Mouse (Mus musculus) embryonic facial prominence, embryonic 12.5 days (tissue): Measurements from ENCODE around the gene Wbp2nl. TPM values are rescaled to one million over a fixed set of nuclear protein-coding genes. Genes with fewer than 3 reads are reported as not detected.
A peak's percentile ranks its signal among the peaks of the same experiment; 100 is the strongest.

Source experiments
- ATAC-seq: fragments of 200-750 bp; cut with Nextera tagmentation; 2 replicates; pipeline ENCODE4 v1.8.0; 2017; ENCODE audit not compliant: insufficient number of reproducible peaks, insufficient read depth, low FRiP score, low TSS enrichment
- H3K27ac ChIP-seq: fragments of 300-500 bp; sonication (generic); 2 replicates; pipeline ENCODE4 v1.5.1; 2016; ENCODE audit warnings: mild to moderate bottlenecking
- H3K27me3 ChIP-seq: fragments of 300-500 bp; sonication (generic); 2 replicates; pipeline ENCODE4 v1.6.1; 2016; ENCODE audit warnings: mild to moderate bottlenecking, moderate library complexity
- H3K36me3 ChIP-seq: fragments of 300-500 bp; sonication (generic); 2 replicates; pipeline ENCODE4 v1.6.1; 2016; ENCODE audit warnings: mild to moderate bottlenecking
- H3K4me1 ChIP-seq: fragments of 300-500 bp; sonication (generic); 2 replicates; pipeline ENCODE4 v1.6.1; 2016
- H3K4me2 ChIP-seq: fragments of 300-500 bp; sonication (generic); replicated peaks from 2 replicates; pipeline ENCODE4 v1.6.1; 2016; ENCODE audit warnings: mild to moderate bottlenecking, moderate library complexity
- H3K4me3 ChIP-seq: fragments of 300-500 bp; sonication (generic); 2 replicates; pipeline ENCODE4 v1.5.1; 2016; ENCODE audit warnings: mild to moderate bottlenecking
- H3K9ac ChIP-seq: fragments of 300-500 bp; sonication (generic); 2 replicates; pipeline ENCODE4 v1.6.1; 2016; ENCODE audit warnings: mild to moderate bottlenecking, moderate library complexity
- H3K9me3 ChIP-seq: fragments of 300-500 bp; sonication (generic); 2 replicates; pipeline ENCODE4 v1.6.1; 2016; ENCODE audit warnings: mild to moderate bottlenecking, moderate library complexity
- WGBS: fragments of 180-500 bp; shearing (Covaris S2); methylation state at CpG from one replicate; pipeline ENCODE4 v1.1.7; 2016; 5-methylcytosine and 5-hydroxymethylcytosine counted together
- polyA plus RNA-seq: library from polyadenylated mRNA; unstranded; fragments of >200 nt; fragmentation: Nextera tagmentation; extraction: Ambion mirVana; gene quantifications from 2 replicates; pipeline ENCODE4 v1.2.1, GENCODE M21; 2016

Gene Wbp2nl
- polyA plus RNA-seq, 1 experiment from 2014 or later: 0.12 TPM

GRCm38 (mm10) chr15:82322195-82322594 is 23.4 kb downstream of the Wbp2nl start:
- Histone ChIP-seq H3K9me3 (no peaks in the 10 kb centered on the region), H3K4me2 (no peak overlapping the region), H3K27ac (no peak overlapping the region), H3K4me3 (no peak overlapping the region), H3K4me1 (0 out of 2 replicates have a peak, but pooled peaks cover 6% of the 10 kb centered on the region), H3K9ac (no peak overlapping the region), H3K27me3 (no peaks in the 10 kb centered on the region), H3K36me3 (no peaks in the 10 kb centered on the region)
- WGBS: 65% methylated on average over 8 of the region's 8 CpGs
- ATAC-seq: no peak

DNA sequence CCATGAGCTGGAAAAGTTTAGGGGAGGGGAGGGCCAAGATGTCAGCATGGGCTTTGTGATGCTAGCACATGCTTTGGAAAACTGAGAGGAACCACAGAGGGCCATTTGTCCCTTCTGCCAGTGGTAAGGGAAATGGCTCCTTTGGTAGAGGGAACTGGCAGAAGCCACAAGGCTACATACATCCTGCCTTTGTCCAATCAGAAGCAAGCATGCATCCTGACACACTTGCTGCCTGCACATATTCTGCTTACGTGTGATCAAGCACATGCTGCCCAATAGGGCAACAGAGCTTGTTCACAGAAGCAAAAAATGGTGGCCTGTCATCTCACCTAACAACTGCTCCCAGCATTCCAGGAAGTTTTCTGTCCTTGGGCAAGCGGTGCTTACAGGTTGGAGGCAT is 26.6 kb downstream of the Wbp2nl start:
- Histone ChIP-seq H3K4me3 (no peak overlapping the region), H3K4me2 (no peak overlapping the region), H3K27ac (no peak overlapping the region), H3K36me3 (peaks cover 8% of the 10 kb centered on the region; the same call in 1 of the 2 replicates), H3K27me3 (no peaks in the 10 kb centered on the region), H3K9ac (no peak overlapping the region), H3K4me1 (0 out of 2 replicates have a peak, but pooled peaks cover 6% of the 10 kb centered on the region), H3K9me3 (no peaks in the 10 kb centered on the region)
- no peak for ATAC-seq
- WGBS: 56% methylated on average over 2 of the region's 2 CpGs

DNA sequence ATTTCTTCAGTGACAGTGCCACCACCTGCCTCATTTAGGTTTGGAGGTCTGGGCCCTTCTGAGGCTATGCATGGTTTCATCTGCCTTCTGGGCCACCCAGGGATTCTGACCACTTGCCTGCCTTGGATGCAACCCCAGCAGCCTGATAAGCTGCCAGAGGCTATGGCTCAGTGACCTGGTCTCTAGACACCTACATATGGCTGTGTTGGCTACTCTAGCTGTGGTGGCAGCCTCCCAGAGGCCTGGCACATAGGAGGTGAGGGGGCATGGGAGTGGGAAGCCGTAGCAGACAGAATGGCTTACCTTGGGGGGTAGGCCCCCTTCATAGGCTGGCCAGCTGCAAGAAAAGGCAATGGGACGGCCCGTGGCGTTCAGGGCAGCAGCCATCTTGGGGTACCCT is 36.4 kb downstream of the Wbp2nl start:
- ATAC-seq: no peak
- no peak overlapping the region for H3K4me2 ChIP-seq
- H3K4me3 ChIP-seq: no peak overlapping the region
- no peaks in the 10 kb centered on the region for H3K9me3 ChIP-seq
- peaks cover 17% of the 10 kb centered on the region for H3K4me1 ChIP-seq
- H3K27me3 ChIP-seq: no peaks in the 10 kb centered on the region
- peaks cover 36% of the 10 kb centered on the region for H3K36me3 ChIP-seq
- no peak overlapping the region for H3K27ac ChIP-seq
- no peak overlapping the region for H3K9ac ChIP-seq
- WGBS: 95% methylated on average over 4 of the region's 4 CpGs

- Histone ChIP-seq H3K9ac (no peak overlapping the region), H3K4me3 (no peak overlapping the region), H3K27me3 (no peaks in the 10 kb centered on the region), H3K4me2 (no peak overlapping the region), H3K36me3 (peaks cover 33% of the 10 kb centered on the region), H3K9me3 (no peaks in the 10 kb centered on the region), H3K4me1 (peaks cover 28% of the 10 kb centered on the region), H3K27ac (no peak overlapping the region)
- 70% methylated on average over 12 of the region's 12 CpGs for WGBS
- ATAC-seq: no peak
Measured at GRCm38 (mm10) chr15:82336629-82337028, 37.9 kb downstream of the Wbp2nl start.

DNA sequence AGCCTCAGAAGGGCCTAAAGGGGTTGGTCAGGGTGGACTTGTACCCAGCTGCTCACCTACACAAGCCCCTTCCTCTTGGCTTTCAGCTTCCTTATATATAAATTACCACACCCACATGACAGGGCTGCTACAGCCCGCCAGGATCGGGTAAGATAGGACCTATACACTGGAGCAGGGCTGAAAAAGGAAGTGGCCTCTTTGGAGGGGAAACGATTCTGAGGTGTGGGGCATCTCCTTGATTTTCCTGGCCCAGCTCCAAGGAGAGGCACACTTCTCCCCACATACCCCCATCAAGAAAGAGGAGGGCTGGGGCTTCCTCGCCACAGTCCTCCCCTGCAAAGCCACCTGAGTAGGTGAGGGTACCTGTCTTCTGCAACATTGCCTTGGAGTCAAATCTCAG is 39.1 kb downstream of the Wbp2nl start:
- Histone ChIP-seq H3K36me3 (peaks cover 24% of the 10 kb centered on the region), H3K9me3 (no peaks in the 10 kb centered on the region), H3K4me1 (peaks cover 31% of the 10 kb centered on the region), H3K27ac (0 out of 2 replicates have a peak overlapping the region, but pooled peaks have one; percentile 13), H3K4me2 (peak overlapping the region; percentile 63), H3K9ac (peak overlapping the region; percentile 60; the same call in 1 of the 2 replicates), H3K27me3 (no peaks in the 10 kb centered on the region), H3K4me3 (peak overlapping the region; percentile 48)
- WGBS: 36% methylated on average over 4 of the region's 4 CpGs
- ATAC-seq: no peak

DNA sequence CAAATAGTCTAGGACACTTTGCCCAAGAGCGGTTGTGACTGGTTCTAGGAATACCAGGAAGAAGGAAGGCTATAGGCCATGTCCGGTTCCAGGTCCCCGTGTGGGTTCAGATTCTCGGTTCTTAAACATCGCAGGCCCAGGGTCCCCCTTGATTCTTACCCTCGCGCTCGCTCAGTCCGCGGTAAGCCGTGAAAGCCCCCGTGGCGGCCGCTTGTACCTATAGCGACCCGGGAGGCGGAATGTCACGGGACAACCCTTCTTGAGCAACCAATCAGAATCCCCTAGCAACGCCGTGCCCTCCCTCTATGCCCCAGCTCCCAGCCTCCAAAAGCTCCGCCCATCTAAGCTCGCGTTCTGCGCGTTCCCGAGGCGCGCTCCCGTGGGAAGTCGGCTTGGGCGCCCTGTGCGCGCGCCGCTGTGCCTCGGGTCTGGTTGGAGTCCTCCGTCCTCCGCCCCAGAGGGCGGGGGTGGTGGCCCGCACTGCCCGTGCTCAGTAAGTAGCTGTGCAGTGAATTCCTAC is 39.9 kb downstream of the Wbp2nl start, which contains the start of the genes Naga, Pheta2 and Smdt1:
Gene Naga (minus strand): TSS at position 333 of the 520 bp plus-strand sequence.
Gene Pheta2 (plus strand): TSS at position 350 of the 520 bp plus-strand sequence.
Gene Smdt1 (plus strand): TSS at position 367 of the 520 bp plus-strand sequence.
- under 1% methylated on average over 41 of the region's 41 CpGs for WGBS
- no peaks in the 10 kb centered on the region for H3K27me3 ChIP-seq
- ATAC-seq: peak; percentile 72; the same call in 1 of the 2 replicates

DNA sequence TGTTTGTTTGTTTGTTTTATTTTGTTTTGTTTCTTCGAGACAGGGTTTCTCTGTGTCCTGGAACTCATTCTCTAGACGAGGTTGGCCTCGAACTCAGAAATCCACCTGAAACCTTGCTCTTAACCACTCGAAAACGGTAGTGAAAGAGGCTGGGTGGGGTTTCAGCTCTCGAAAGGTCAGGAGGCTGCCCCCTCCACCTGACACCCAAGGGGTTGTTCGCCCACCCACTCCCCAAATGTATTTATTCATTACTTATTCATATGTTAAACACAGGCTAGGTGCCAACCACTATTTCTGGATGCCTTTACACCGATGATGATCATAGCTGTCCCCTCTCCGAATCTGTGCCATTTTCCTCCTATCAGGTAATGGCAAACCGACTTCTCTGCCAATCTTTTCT is 40.4 kb downstream of the Wbp2nl start:
- no peaks in the 10 kb centered on the region for H3K27me3 ChIP-seq
- peak overlapping the region; percentile 60; the same call in 1 of the 2 replicates for H3K9ac ChIP-seq
- peaks cover 31% of the 10 kb centered on the region for H3K4me1 ChIP-seq
- no peak overlapping the region for H3K27ac ChIP-seq
- WGBS: 55% methylated on average over 10 of the region's 10 CpGs
- H3K4me2 ChIP-seq: peak overlapping the region; percentile 63
- H3K9me3 ChIP-seq: no peaks in the 10 kb centered on the region
- H3K36me3 ChIP-seq: peaks cover 21% of the 10 kb centered on the region
- no peak for ATAC-seq
- H3K4me3 ChIP-seq: peak overlapping the region; percentile 48

More for the DNA sequence above, 39.9 kb downstream of the Wbp2nl start, which contains the start of the genes Naga, Pheta2 and Smdt1:
- Histone ChIP-seq H3K4me2 (peak within 1 kb of the TSS; percentile 63), H3K9me3 (no peaks in the 10 kb centered on the region), H3K36me3 (peaks cover 24% of the 10 kb centered on the region), H3K27ac (peak within 1 kb of the TSS; percentile 13; the same call in 1 of the 2 replicates), H3K4me3 (peak within 1 kb of the TSS; percentile 48), H3K9ac (peak within 1 kb of the TSS; percentile 60), H3K4me1 (peaks cover 31% of the 10 kb centered on the region)

GRCm38 (mm10) chr15:82339634-82340254 is 41.0 kb downstream of the Wbp2nl start:
- Histone ChIP-seq H3K36me3 (peaks cover 15% of the 10 kb centered on the region), H3K4me3 (no peak overlapping the region), H3K27me3 (no peaks in the 10 kb centered on the region), H3K4me2 (no peak overlapping the region), H3K9ac (no peak overlapping the region), H3K9me3 (no peaks in the 10 kb centered on the region), H3K27ac (no peak overlapping the region), H3K4me1 (peaks cover 31% of the 10 kb centered on the region)
- WGBS: 66% methylated on average over 8 of the region's 8 CpGs
- no peak for ATAC-seq

DNA sequence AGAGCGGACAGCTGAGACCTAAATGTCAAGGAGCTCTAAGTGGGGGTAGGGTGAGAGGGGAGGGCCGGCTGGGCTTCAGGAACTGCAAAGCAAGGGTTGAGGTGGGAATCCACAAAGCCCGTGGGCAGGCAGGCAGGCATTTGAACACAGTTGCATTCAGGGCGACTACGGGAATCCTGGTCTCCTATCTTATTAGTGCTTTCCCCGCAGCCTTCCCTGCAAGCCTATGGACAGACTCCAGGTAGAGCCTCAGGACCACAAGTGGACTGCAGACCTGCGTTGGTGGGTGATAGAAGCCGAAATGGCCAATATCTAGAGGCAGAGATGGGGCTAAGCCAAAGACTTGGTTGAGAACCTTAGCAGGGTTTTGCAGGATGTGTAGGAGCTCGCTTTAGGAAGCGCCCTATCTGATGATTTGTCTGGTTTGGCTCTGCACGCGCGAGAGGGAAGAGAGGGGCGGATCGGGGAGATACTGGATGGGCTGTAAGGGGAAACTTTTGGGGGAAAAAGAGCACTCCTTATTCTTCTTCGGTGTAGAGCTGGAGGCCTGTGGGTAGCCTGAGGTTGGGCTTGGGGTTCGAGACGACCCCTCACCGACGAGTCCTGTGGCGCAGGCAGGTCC is 41.8 kb downstream of the Wbp2nl start:
- Histone ChIP-seq H3K27ac (peak overlapping the region; percentile 67), H3K27me3 (no peaks in the 10 kb centered on the region), H3K9me3 (no peaks in the 10 kb centered on the region), H3K4me1 (peaks cover 31% of the 10 kb centered on the region), H3K9ac (peak overlapping the region; percentile 79), H3K4me2 (peak overlapping the region; percentile 76), H3K36me3 (peaks cover 7% of the 10 kb centered on the region; the same call in 1 of the 2 replicates), H3K4me3 (peak overlapping the region; percentile 48)
- 39% methylated on average over 21 of the region's 21 CpGs for WGBS
- ATAC-seq: no peak

GRCm38 (mm10) chr15:82341036-82341501 is 42.3 kb downstream of the Wbp2nl start:
- Histone ChIP-seq H3K4me1 (peaks cover 31% of the 10 kb centered on the region), H3K9ac (peak overlapping the region; percentile 79), H3K4me3 (peak overlapping the region; percentile 48), H3K36me3 (peaks cover 4% of the 10 kb centered on the region; the same call in 1 of the 2 replicates), H3K27me3 (no peaks in the 10 kb centered on the region), H3K9me3 (no peaks in the 10 kb centered on the region), H3K27ac (peak overlapping the region; percentile 67), H3K4me2 (peak overlapping the region; percentile 76)
- 2% methylated on average over 40 of the region's 40 CpGs for WGBS
- ATAC-seq: no peak

DNA sequence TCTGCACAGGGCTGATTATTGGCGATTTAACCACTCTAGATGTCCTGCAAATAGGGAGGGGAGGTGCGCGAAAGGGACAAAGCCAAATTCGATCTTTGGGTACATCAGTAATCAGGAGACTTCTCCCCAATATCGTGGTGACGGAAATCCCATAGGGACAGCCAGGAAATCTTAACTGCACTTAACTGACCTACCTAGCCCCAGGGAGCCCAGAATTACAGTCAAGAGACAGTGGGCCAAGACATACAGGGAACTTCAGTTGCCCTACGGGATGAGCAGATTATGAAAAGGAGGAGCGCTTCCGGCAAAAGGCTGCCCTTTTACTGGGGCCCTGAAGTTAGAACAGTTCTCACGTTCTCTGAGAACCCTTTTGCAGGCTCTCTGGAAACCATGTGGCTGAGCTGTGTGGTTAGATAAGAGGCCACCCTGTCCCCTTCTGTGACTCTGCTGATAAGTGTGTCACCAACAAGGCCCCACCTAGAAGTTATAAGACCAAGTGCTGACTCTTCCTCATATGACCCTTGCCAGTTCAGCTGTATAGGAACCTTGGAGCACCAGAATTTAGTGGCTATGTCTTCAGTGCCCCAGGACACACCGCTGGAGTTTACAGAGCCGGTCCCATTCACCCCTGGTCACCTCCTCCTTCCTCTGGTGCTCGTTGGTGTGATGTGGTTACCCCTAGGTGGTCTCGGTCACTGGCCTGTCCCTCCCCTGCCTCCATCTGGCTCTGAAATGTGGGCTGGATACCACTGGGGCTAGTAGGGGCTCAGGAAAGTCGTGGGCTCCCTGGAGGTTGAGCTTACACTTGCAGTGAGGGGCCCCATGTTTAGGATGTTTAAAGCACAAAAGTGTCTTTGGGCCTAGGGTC is 43.2 kb downstream of the Wbp2nl start:
- Histone ChIP-seq H3K4me3 (peak overlapping the region; percentile 48), H3K4me1 (peaks cover 32% of the 10 kb centered on the region), H3K9me3 (no peaks in the 10 kb centered on the region), H3K4me2 (peak overlapping the region; percentile 76), H3K27ac (peak overlapping the region; percentile 67), H3K36me3 (no peaks in the 10 kb centered on the region), H3K9ac (peak overlapping the region; percentile 79; the same call in 1 of the 2 replicates), H3K27me3 (no peaks in the 10 kb centered on the region)
- ATAC-seq: no peak
- WGBS: 60% methylated on average over 15 of the region's 15 CpGs
